Mouse (Mus musculus) adrenal gland, postnatal 4 days (tissue): ENCODE measurements around the gene Olfr589. TPM values are rescaled to one million over a fixed set of nuclear protein-coding genes. Genes with fewer than 3 reads are reported as not detected.
"Not testable (repeated sequence)": the region's sequence is repeated elsewhere in the genome, so short reads cannot be mapped to it uniquely, and the experiment has no call there.

Experiments
- DNase-seq, 2 experiments: peaks; one replicate each; pipeline ENCODE4 v3.0.0; 2021 to 2022; ENCODE audit warnings: low spot score in 2 of 2, mixed read lengths in 2 of 2
- long read RNA-seq, 2 experiments: library from polyadenylated mRNA; stranded (forward); transcript quantifications; one replicate each; pipeline ENCODE4 v2.0.0; 2021
- total RNA-seq, 2 experiments: library from RNA; stranded (reverse); gene quantifications; 2 replicates each; pipeline ENCODE4 v1.2.3; 2021

Gene Olfr589
- not detected for total RNA-seq
- long read RNA-seq, experiment 1 = 0 reads
- long read RNA-seq, experiment 2 = 0 reads

DNA sequence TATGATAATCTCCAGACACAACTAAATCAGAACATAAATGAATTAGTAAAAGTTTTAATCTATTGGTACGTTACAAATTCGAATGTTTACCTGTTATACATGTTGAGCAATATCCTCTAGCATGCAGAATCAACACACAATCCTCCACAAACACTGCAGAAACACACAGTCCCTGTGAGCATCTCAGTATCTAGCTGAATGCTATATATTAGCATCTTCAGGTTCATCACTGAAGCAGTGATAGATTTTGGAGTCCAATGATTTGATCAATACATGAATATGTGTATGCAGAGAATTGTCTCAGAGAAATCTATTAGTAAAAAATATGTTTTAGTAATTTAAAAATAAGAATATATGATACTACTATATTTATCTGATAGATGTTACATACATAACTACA, at the start of gene Olfr589:
Gene Olfr589, minus strand, starts transcription at position 101 of the 400 bp plus-strand sequence.
- DNase-seq = no peak

DNA sequence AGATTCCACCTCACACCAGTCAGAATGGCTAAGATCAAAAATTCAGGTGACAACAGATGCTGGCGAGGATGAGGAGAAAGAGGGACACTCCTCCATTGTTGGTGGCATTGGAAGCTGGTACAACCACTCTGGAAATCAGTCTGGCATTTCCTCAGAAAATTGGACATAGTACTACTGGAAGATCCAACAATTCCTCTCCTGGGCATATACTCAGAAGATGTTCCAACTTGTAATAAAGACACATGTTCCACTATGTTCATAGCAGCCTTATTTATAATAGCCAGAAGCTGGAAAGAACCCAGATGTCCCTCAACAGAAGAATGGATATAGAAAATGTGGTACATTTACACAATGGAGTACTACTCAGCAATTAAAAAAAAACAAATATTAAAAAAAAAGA, 28.3 kb upstream of the Olfr589 start, which contains the start of gene Olfr592:
Gene Olfr592, plus strand, starts transcription at position 301 of the 400 bp plus-strand sequence.
- not testable (repeated sequence) for DNase-seq

DNA sequence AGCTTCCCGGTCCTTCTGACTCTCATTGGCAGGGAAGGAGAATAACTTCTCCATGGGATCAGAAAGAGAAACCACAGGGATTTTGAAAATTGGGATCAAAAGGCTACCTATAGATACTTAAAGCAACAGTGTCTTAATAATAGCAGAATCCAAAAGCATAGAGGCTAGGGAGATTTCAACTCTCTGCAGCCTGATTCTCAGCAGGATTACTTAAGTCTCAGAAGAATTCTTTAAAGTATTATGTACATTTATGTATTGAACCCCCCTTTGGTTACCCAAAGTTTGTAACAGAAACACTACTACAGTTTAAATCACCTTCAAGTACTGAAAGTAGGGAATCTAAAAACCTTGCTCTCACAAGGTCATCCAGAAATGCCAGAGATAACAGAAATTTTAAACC, 22.1 kb upstream of the Olfr589 start, which contains the start of gene Olfr591:
Gene Olfr591, minus strand, starts transcription at position 101 of the 400 bp plus-strand sequence.
- DNase-seq = no peak

DNA sequence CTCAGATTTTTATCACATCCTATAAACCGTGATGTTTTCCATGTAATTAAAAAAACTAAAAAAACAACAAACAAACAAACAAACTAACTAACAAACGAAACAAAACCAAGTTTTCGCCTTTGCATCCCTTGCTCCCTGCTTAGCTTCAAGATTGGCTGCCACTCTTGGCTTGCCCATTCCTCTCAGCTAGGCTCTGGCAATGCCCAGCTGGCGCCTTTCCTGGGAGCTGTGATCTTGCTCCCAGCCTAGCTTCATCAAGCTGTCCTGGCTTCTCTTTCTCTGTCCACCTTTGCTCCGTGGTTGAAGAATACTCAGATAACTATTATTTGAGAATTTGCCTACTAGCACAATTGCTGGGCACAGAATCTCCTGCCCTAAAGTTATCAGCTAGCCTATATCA, 13.5 kb upstream of the Olfr589 start:
- no peak for DNase-seq

DNA sequence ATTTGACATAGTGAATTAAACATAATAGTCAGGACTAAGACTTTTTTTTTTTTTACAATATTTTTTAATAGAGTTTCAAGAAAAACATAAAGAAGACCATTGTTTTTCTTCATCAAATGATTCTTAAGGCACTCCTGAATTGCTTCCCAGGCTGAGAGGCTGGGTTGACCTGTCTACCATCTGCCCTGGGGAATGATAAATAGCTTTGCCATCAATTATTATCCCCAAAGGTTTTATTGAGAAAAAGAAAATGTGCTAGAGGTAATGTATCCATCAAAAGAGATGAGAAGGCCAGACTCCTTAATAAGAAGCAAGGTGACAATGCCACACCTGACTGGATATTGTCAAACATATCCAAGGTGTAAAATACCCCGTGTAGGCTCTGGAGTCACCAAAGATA, 15.6 kb downstream of the Olfr589 start, which contains the start of gene Olfr588-ps1:
Gene Olfr588-ps1, plus strand, starts transcription at position 301 of the 400 bp plus-strand sequence.
- DNase-seq = no peak

DNA sequence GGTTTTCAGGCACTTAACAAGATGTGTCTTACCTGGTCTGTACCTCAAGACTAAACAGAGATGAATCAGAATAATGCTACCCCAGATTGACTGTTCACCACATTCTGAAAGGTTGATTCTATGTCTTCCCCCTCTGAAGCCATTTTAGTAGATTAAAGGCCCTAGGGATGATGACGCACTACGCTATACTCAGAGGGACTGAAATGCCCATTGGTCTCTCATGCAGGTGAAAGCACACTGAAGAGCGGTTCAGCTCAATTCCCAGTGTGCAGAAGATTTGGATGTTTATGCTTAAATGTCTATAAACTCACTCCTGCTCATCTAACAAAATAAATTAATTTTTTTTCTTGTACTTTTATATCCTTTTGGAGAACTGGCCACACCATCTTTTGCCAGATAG, 30.6 kb downstream of the Olfr589 start, which contains the start of gene Olfr586:
Gene Olfr586, minus strand, starts transcription at position 101 of the 400 bp plus-strand sequence.
- no peak for DNase-seq

DNA sequence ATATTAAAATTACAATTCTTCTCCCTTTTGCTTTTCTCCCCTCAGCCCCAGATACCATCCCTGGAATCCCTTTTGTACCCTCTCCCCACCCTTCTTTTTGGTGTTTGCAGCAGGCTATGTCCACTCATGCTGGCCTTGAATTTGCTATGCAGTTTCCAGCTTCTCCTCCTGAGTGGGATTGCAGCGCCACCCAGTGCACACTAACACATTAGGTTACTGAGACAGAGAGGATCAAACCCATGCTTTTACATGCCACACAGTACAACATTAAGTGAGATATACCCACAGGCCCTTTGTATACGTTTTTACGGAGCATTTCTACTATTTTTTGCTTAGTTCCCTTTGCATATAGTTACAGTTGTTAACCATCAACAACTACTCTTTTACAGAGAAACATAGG, 36.8 kb downstream of the Olfr589 start:
- no peak for DNase-seq

Other genes with a start within 250 kb of the Olfr589 start
- not detected for gene Olfr571, start 238.8 kb downstream of the Olfr589 start, total RNA-seq
- not detected for gene Olfr572, start 231.9 kb downstream of the Olfr589 start, total RNA-seq
- not detected for gene Olfr573-ps1, start 213.8 kb downstream of the Olfr589 start, total RNA-seq
- gene Olfr574, start 207.9 kb downstream of the Olfr589 start, total RNA-seq = not detected
- not detected for gene Olfr575, start 197.6 kb downstream of the Olfr589 start, total RNA-seq
- gene Olfr576, start 193.7 kb downstream of the Olfr589 start, total RNA-seq = not detected
- gene Olfr577, start 180.4 kb downstream of the Olfr589 start, total RNA-seq = not detected
- not detected for gene Olfr578, start 167.0 kb downstream of the Olfr589 start, total RNA-seq
- not detected for gene Olfr582, start 118.3 kb downstream of the Olfr589 start, total RNA-seq
- not detected for gene Olfr583, start 105.1 kb downstream of the Olfr589 start, total RNA-seq
- gene Olfr584, start 74.5 kb downstream of the Olfr589 start, total RNA-seq = not detected
- not detected for gene Olfr585, start 58.6 kb downstream of the Olfr589 start, total RNA-seq
- gene Olfr586, start 30.7 kb downstream of the Olfr589 start, total RNA-seq = not detected
- gene Olfr588-ps1, start 15.5 kb downstream of the Olfr589 start, total RNA-seq = not detected
- not detected for gene Olfr591, start 22.0 kb upstream of the Olfr589 start, total RNA-seq
- gene Olfr592, start 28.4 kb upstream of the Olfr589 start, total RNA-seq = not detected
- gene Olfr593, start 55.5 kb upstream of the Olfr589 start, total RNA-seq = not detected
- gene Olfr594, start 60.6 kb upstream of the Olfr589 start, total RNA-seq = not detected
- gene Usp17ld, start 96.1 kb upstream of the Olfr589 start, total RNA-seq = not detected
- gene Olfr596, start 149.3 kb upstream of the Olfr589 start, total RNA-seq = not detected
- not detected for gene Olfr597, start 160.0 kb upstream of the Olfr589 start, total RNA-seq
- not detected for gene Olfr598, start 167.2 kb upstream of the Olfr589 start, total RNA-seq
- not detected for gene Olfr599, start 179.6 kb upstream of the Olfr589 start, total RNA-seq
- gene Olfr600, start 193.3 kb upstream of the Olfr589 start, total RNA-seq = not detected
- not detected for gene Olfr601, start 206.3 kb upstream of the Olfr589 start, total RNA-seq
- not detected for gene Olfr603, start 229.8 kb upstream of the Olfr589 start, total RNA-seq